Mouse (Mus musculus): ENCODE measurements around the gene Wdr83os. TPM values are rescaled to one million over a fixed set of nuclear protein-coding genes. Genes with fewer than 3 reads are reported as not detected.
A peak's percentile ranks its signal among the peaks of the same experiment; 100 is the strongest.

The Wdr83os gene
- polyA plus RNA-seq, 1 experiment, result 102 TPM

DNA sequence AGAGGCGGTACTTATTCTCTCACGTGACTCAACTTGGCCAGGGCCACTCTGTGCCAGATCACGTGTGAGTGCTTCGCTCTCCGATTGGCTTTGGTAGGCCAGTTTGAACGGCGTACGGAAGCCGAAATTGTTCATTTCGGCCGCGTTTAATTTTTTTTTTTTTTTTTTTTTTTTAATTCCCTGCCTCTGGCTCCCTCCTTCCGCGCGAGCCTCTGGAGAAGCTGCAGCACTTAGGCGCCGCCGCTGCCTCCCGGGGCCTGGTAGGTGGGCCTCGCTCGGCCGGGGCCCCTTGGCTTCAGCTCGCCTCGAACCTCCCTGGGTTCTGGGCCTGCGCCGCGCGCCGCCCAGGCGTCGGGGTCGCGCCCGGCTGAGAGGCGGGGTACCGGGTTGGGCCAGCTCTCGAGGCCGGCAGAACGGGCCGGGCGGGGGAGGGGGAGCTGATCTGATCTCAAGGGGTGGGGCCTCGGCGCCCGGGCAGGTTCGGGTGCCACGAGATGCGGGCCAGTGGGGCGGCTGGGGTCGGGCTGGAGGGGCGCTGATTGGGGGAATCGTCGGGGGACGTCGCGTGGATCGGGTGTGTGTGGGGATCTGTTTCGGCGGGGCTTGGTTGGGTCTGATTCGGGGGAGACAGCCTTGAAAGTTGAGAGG, 43.7 kb upstream of the Wdr83os start, which contains the start of gene Tnpo2:
Tnpo2 (plus strand) TSS at position 198 of the 648 bp plus-strand sequence.
- TF ChIP-seq CTCF (IDR thresholded peaks at IDR 0.05; ENCODE audit: borderline replicate concordance, insufficient read depth, low read depth, low read length) (no peak), POLR2A (IDR thresholded peaks at IDR 0.05; ENCODE audit: borderline replicate concordance, insufficient read depth, low read length) (peak; percentile 10; the same call in 1 of the 2 replicates)
- peak within 1 kb of the TSS; percentile 93 for H3K4me3 ChIP-seq (replicated peaks; ENCODE audit: insufficient read depth, low read depth, low read length)
- peaks cover 7% of the 10 kb centered on the region; the same call in 1 of the 2 replicates for H3K4me1 ChIP-seq (ENCODE audit: control insufficient read depth, insufficient read depth, low read length)
- peak within 1 kb of the TSS; percentile 92 for H3K27ac ChIP-seq (ENCODE audit: insufficient read depth, low read length)
- no peaks in the 10 kb centered on the region for H3K27me3 ChIP-seq (ENCODE audit: control insufficient read depth, insufficient read depth, low read length)
- peak; percentile 90 to 95 for DNase-seq
- WGBS, result 1% methylated on average over 59 of the region's 59 CpGs

- no peak for TF ChIP-seq POLR2A (IDR thresholded peaks at IDR 0.05; ENCODE audit: borderline replicate concordance, insufficient read depth, low read length)
- no peak for TF ChIP-seq CTCF (IDR thresholded peaks at IDR 0.05; ENCODE audit: borderline replicate concordance, insufficient read depth, low read depth, low read length)
- WGBS, result under 1% methylated on average over 14 of the region's 14 CpGs
- H3K27me3 ChIP-seq (ENCODE audit: control insufficient read depth, insufficient read depth, low read length), result no peaks in the 10 kb centered on the region
- DNase-seq, result peak in 1 of 2 experiments; percentile 34
- H3K4me1 ChIP-seq (ENCODE audit: control insufficient read depth, insufficient read depth, low read length), result peaks cover 7% of the 10 kb centered on the region; the same call in 1 of the 2 replicates
- 0 out of 2 replicates have a peak overlapping the region, but pooled peaks have one; percentile 56 for H3K27ac ChIP-seq (ENCODE audit: insufficient read depth, low read length)
- peak overlapping the region; percentile 93 for H3K4me3 ChIP-seq (replicated peaks; ENCODE audit: insufficient read depth, low read depth, low read length)
Observed at GRCm38 (mm10) chr8:85037366-85037680, 43.2 kb upstream of the Wdr83os start.

DNA sequence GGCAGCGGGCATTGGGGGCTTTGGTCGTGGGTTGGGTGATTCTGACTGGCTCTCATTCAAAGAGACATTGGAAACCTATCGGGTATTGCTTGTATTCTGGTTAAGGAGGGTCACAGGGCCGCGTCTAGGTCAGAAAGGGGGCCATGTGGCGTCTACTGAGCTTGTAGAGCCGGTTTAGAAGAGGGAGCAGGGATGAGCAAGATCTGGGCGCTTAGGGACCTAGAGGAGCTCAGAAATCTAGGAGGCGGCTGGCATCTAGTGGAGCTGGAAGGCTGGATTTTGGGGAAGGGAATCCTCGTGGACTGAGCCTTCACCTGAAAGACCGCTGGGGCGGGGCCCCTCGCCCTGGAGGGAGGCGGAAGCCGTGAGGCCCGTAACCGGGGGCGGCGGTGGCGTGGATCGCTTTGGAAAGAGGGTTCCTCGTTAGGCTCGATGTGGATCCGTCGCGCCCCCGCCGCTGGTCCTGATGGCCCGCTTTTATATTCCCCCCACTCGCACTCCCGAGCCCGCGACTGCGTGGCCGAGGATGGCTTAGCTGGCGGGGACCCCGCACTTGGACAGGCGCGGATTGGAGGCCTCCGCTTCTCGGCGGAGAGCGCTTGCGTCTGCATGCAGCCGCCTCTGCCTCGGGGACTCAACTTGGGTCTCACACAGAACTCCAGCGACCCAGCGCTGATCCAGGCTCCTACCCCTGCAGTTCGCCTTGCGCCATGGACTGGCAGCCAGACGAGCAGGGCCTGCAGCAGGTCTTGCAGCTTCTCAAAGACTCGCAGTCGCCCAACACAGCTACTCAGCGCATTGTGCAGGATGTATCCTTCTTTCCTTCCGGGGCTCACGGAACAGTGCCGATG, 42.6 kb upstream of the Wdr83os start:
- peak; percentile 41 to 61 for DNase-seq
- TF ChIP-seq CTCF (IDR thresholded peaks at IDR 0.05; ENCODE audit: borderline replicate concordance, insufficient read depth, low read depth, low read length) (no peak), POLR2A (IDR thresholded peaks at IDR 0.05; ENCODE audit: borderline replicate concordance, insufficient read depth, low read length) (no peak)
- H3K4me1 ChIP-seq (ENCODE audit: control insufficient read depth, insufficient read depth, low read length), result peaks cover 7% of the 10 kb centered on the region; the same call in 1 of the 2 replicates
- peak overlapping the region; percentile 93 for H3K4me3 ChIP-seq (replicated peaks; ENCODE audit: insufficient read depth, low read depth, low read length)
- peak overlapping the region; percentile 56 for H3K27ac ChIP-seq (ENCODE audit: insufficient read depth, low read length)
- WGBS, result under 1% methylated on average over 57 of the region's 57 CpGs
- no peaks in the 10 kb centered on the region for H3K27me3 ChIP-seq (ENCODE audit: control insufficient read depth, insufficient read depth, low read length)

- no peak for TF ChIP-seq CTCF (IDR thresholded peaks at IDR 0.05; ENCODE audit: borderline replicate concordance, insufficient read depth, low read depth, low read length)
- TF ChIP-seq POLR2A (IDR thresholded peaks at IDR 0.05; ENCODE audit: borderline replicate concordance, insufficient read depth, low read length), result no peak
- WGBS, result 92% methylated on average over 6 of the region's 6 CpGs
- no peak overlapping the region for H3K4me3 ChIP-seq (replicated peaks; ENCODE audit: insufficient read depth, low read depth, low read length)
- H3K27ac ChIP-seq (ENCODE audit: insufficient read depth, low read length), result no peak overlapping the region
- no peaks in the 10 kb centered on the region for H3K4me1 ChIP-seq (ENCODE audit: control insufficient read depth, insufficient read depth, low read length)
- no peaks in the 10 kb centered on the region for H3K27me3 ChIP-seq (ENCODE audit: control insufficient read depth, insufficient read depth, low read length)
- DNase-seq, result no peak
Observed at GRCm38 (mm10) chr8:85043619-85044018, 36.9 kb upstream of the Wdr83os start.

DNA sequence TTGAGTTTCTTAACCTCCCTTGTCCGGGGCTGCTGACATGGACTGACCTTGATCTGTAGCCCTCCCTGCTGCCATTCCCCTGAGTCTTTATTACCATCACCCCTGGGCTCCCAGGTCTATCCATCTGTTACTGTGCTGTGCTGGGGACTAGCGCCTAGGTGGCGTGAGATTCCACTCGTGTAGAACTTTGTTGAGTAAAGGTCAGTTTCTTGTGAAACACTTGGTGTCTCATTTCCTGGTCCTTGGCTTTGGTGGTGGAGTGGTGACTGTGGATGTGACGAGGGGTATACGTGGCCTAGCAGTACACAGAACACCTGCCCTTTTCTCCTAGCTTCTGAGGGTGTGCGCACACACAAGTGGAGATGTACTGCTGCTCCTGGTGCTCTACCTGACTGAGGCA, 23.2 kb upstream of the Wdr83os start:
- WGBS, result 77% methylated on average over 7 of the region's 7 CpGs
- TF ChIP-seq POLR2A (IDR thresholded peaks at IDR 0.05; ENCODE audit: borderline replicate concordance, insufficient read depth, low read length), result no peak
- no peak for TF ChIP-seq CTCF (IDR thresholded peaks at IDR 0.05; ENCODE audit: borderline replicate concordance, insufficient read depth, low read depth, low read length)
- H3K4me3 ChIP-seq (replicated peaks; ENCODE audit: insufficient read depth, low read depth, low read length), result no peak overlapping the region
- no peak for DNase-seq
- H3K27ac ChIP-seq (ENCODE audit: insufficient read depth, low read length), result no peak overlapping the region
- H3K27me3 ChIP-seq (ENCODE audit: control insufficient read depth, insufficient read depth, low read length), result no peaks in the 10 kb centered on the region
- no peaks in the 10 kb centered on the region for H3K4me1 ChIP-seq (ENCODE audit: control insufficient read depth, insufficient read depth, low read length)

- DNase-seq, result peak; percentile 91
- Histone ChIP-seq H3K4me3 (replicated peaks; ENCODE audit: insufficient read depth, low read depth, low read length) (peak within 1 kb of the TSS; percentile 88), H3K27me3 (ENCODE audit: control insufficient read depth, insufficient read depth, low read length) (no peaks in the 10 kb centered on the region), H3K27ac (ENCODE audit: insufficient read depth, low read length) (0 out of 2 replicates have a peak within 1 kb of the TSS, but pooled peaks have one; percentile 1), H3K4me1 (ENCODE audit: control insufficient read depth, insufficient read depth, low read length) (no peaks in the 10 kb centered on the region)
- under 1% methylated on average over 53 of the region's 53 CpGs for WGBS
- no peak for TF ChIP-seq CTCF (IDR thresholded peaks at IDR 0.05; ENCODE audit: borderline replicate concordance, insufficient read depth, low read depth, low read length)
- TF ChIP-seq POLR2A (IDR thresholded peaks at IDR 0.05; ENCODE audit: borderline replicate concordance, insufficient read depth, low read length), result no peak; the same call in 1 of the 2 replicates
Observed at GRCm38 (mm10) chr8:85059879-85060616, 20.5 kb upstream of the Wdr83os start, which contains the start of gene Fbxw9. Gene Fbxw9 (plus strand): TSS chr8:85060055.

GRCm38 (mm10) chr8:85062603-85063002, 17.9 kb upstream of the Wdr83os start:
- H3K4me3 ChIP-seq (replicated peaks; ENCODE audit: insufficient read depth, low read depth, low read length), result no peak overlapping the region
- no peaks in the 10 kb centered on the region for H3K27me3 ChIP-seq (ENCODE audit: control insufficient read depth, insufficient read depth, low read length)
- no peak for TF ChIP-seq POLR2A (IDR thresholded peaks at IDR 0.05; ENCODE audit: borderline replicate concordance, insufficient read depth, low read length)
- no peak for TF ChIP-seq CTCF (IDR thresholded peaks at IDR 0.05; ENCODE audit: borderline replicate concordance, insufficient read depth, low read depth, low read length)
- 0 out of 2 replicates have a peak, but pooled peaks cover under 1% of the 10 kb centered on the region for H3K4me1 ChIP-seq (ENCODE audit: control insufficient read depth, insufficient read depth, low read length)
- DNase-seq, result no peak
- H3K27ac ChIP-seq (ENCODE audit: insufficient read depth, low read length), result no peak overlapping the region
- 94% methylated on average over 4 of the region's 4 CpGs for whole genome bisulfite sequencing
